Mouse (Mus musculus) heart, postnatal 0 days (tissue): ENCODE results near the gene Kirrel2. TPM values are rescaled to one million over a fixed set of nuclear protein-coding genes. Genes with fewer than 3 reads are reported as not detected.

ENCODE experiments used
- ATAC-seq: fragments of 200-750 bp; cut with Nextera tagmentation; 2 replicates; pipeline ENCODE4 v1.8.0; 2017; ENCODE audit warnings: low read depth, moderate number of reproducible peaks, moderate library complexity; ENCODE audit not compliant: insufficient read depth
- DNase-seq: peaks from one replicate; pipeline ENCODE4 v3.0.0-alpha.2; 2016; ENCODE audit warnings: low spot score
- H3K27ac ChIP-seq: fragments of 300-500 bp; sonication (generic); 2 replicates; pipeline ENCODE4 v1.5.1; 2014; ENCODE audit warnings: low read depth, mild to moderate bottlenecking
- H3K27me3 ChIP-seq: fragments of 300-500 bp; sonication (generic); 2 replicates; pipeline ENCODE4 v1.6.1; 2014; ENCODE audit warnings: low read length, mixed read lengths; ENCODE audit not compliant: control insufficient read depth, insufficient read depth
- H3K36me3 ChIP-seq: fragments of 300-500 bp; sonication (generic); replicated peaks from 2 replicates; pipeline ENCODE4 v1.6.1; 2014; ENCODE audit warnings: low read length, mixed read lengths; ENCODE audit not compliant: control insufficient read depth, insufficient read depth
- H3K4me1 ChIP-seq: fragments of 300-500 bp; sonication (generic); 2 replicates; pipeline ENCODE4 v1.6.1; 2014; ENCODE audit warnings: antibody characterized with exemption; ENCODE audit not compliant: control insufficient read depth, insufficient read depth
- H3K4me2 ChIP-seq: fragments of 300-500 bp; sonication (generic); 2 replicates; pipeline ENCODE4 v1.6.1; 2014; ENCODE audit warnings: low read depth, mild to moderate bottlenecking, low read length, moderate library complexity
- H3K4me3 ChIP-seq: fragments of 300-500 bp; sonication (generic); 2 replicates; pipeline ENCODE4 v1.5.1; 2014; ENCODE audit warnings: low read depth, low read length
- H3K9ac ChIP-seq: fragments of 300-500 bp; sonication (generic); replicated peaks from 2 replicates; pipeline ENCODE4 v1.6.1; 2014; ENCODE audit warnings: low read depth, low read length, mixed read lengths
- H3K9me3 ChIP-seq: fragments of 300-500 bp; sonication (generic); replicated peaks from 2 replicates; pipeline ENCODE4 v1.6.1; 2016; ENCODE audit warnings: low read length; ENCODE audit not compliant: control insufficient read depth
- CTCF ChIP-seq: IDR thresholded peaks from 2 replicates; pipeline ENCODE4 v1.5.1; 2016; ENCODE audit warnings: antibody characterized with exemption, control low read depth, low read depth
- EP300 ChIP-seq: IDR thresholded peaks from 2 replicates; pipeline ENCODE4 v1.6.1; 2016; ENCODE audit warnings: antibody characterized with exemption, low read depth
- WGBS: fragments of 180-500 bp; shearing (Covaris S2); extraction: QIAGEN DNeasy Blood & Tissue Kit; methylation state at CpG from one replicate; pipeline ENCODE4 v1.1.7; 2014; 5-methylcytosine and 5-hydroxymethylcytosine counted together
- polyA plus RNA-seq: library from polyadenylated mRNA; unstranded; fragments of >200 nt; fragmentation: Nextera tagmentation; extraction: Ambion mirVana; gene quantifications from 2 replicates; pipeline ENCODE4 v1.2.1, GENCODE M21; 2015
- total RNA-seq: library from RNA; depleted of rRNA; stranded (reverse); fragments of >200 nt; gene quantifications from 2 replicates; pipeline ENCODE4 v1.2.3, GENCODE M21; 2014; ENCODE audit warnings: low replicate concordance

Kirrel2 gene
- total and polyA plus RNA-seq, 2 experiments from 2014 or later, result 0.15 TPM; not detected in 1

DNA sequence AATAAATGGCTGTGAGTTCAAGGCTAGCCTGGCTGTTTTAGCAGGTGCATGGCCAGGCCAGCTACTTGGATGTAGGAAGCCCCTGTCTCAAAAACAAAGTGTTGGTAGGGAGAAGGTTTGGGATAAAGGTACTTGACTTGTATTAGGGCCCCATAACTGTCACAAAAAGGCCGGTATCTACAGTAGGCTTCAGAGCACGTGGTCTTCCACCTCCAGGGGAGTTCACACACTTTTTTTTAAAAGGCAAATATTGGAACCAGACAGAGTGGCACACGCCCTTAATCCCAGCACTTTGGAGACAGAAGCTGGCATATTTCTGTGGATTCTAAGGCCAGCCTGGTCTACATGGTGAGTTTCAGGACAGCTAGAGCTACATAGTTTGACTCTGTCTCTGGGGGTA lies 36.8 kb downstream of the Kirrel2 start:
- Histone ChIP-seq H3K4me3 (no peak overlapping the region), H3K4me2 (no peak overlapping the region), H3K4me1 (peaks cover 15% of the 10 kb centered on the region; the same call in 1 of the 2 replicates), H3K9me3 (peaks cover 7% of the 10 kb centered on the region; the same call in 1 of the 2 replicates), H3K9ac (no peak overlapping the region), H3K27ac (no peak overlapping the region), H3K27me3 (peaks cover 20% of the 10 kb centered on the region), H3K36me3 (no peaks in the 10 kb centered on the region)
- TF ChIP-seq CTCF, result no peak
- TF ChIP-seq EP300, result no peak
- ATAC-seq (no peak), DNase-seq (no peak)
- WGBS, result 83% methylated on average over 3 of the region's 3 CpGs

DNA sequence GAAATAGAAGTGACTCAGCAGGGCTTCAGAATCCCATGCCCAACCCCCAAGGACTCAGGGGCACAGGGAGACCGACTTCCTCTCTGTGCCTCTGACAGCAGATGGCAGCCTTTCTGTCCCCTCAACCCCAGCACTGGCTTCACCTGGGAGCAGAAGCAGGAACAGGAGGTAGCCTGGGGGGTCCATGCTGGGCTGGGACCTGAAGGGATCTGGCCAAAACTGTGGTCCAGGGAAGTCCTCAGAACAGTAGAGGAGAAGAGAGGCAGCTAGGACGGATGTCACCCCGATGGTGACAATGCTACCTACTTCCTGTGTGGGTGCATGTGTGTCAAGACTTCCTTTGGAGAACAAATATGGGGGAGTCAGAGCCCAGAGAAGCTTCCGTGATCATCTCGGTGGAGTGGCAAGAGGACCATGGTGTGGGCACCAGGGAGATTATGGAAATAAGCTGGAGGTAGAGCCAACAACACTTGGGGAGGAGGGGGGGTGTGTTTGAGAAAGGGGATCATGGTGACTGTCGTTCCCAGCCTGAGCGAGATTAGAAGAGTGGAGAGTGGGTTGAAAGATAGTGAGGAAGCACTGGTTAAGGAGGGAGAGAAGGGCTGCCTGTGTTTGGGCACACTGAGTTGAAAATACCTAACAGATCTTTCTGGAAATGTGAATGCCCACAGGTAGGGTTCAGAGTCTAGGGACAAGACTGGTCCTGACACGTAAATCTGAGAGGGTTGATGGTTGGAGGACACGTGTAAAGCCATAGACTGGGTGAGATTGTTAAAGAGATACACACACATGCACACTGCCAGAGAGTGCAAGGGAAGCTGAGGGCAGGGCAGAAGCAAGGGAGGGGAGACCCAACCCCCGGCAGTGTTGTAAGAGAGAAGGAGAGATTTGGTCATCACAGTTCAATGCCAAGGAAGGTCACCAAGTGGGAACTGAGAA lies 37.7 kb downstream of the Kirrel2 start, which contains the start of gene Hcst:
TSS of gene Hcst (minus strand) at position 294 of the 939 bp plus-strand sequence.
- H3K27me3 ChIP-seq, result peaks cover 20% of the 10 kb centered on the region
- peaks cover 15% of the 10 kb centered on the region; the same call in 1 of the 2 replicates for H3K4me1 ChIP-seq
- TF ChIP-seq EP300 (no peak), CTCF (no peak)
- no peaks in the 10 kb centered on the region for H3K36me3 ChIP-seq
- peaks cover 7% of the 10 kb centered on the region; the same call in 1 of the 2 replicates for H3K9me3 ChIP-seq
- H3K4me2 ChIP-seq, result peak within 1 kb of the TSS; percentile 9; the same call in 1 of the 2 replicates
- ATAC-seq, result no peak
- H3K9ac ChIP-seq, result no peak within 1 kb of the TSS
- no peak for DNase-seq
- no peak within 1 kb of the TSS for H3K4me3 ChIP-seq
- WGBS, result 48% methylated on average over 10 of the region's 10 CpGs
- H3K27ac ChIP-seq, result peak within 1 kb of the TSS; percentile 26; the same call in 1 of the 2 replicates

DNA sequence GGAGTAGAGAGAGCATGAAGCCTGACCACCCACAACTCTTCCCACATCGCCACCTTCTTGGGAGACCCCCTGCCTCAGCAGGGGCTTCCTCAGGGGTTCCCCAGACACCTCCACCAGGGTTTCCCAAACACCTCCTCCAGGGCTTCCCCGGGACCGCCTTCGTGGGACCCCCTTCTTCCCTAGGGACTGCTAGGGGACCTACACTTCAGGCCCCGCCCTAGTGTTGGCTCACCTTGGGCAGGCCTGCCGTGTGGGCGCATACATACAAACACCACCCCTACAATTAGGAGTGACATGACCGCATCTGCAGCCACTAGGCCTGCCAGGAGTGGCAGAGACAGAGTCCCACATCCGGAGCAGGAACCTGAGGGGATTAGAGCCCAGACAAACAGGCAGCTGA lies 39.6 kb downstream of the Kirrel2 start:
- TF ChIP-seq CTCF (no peak), EP300 (no peak)
- Histone ChIP-seq H3K4me3 (no peak overlapping the region), H3K27me3 (peaks cover 14% of the 10 kb centered on the region), H3K4me1 (peaks cover 15% of the 10 kb centered on the region; the same call in 1 of the 2 replicates), H3K9ac (no peak overlapping the region), H3K9me3 (peaks cover 7% of the 10 kb centered on the region; the same call in 1 of the 2 replicates), H3K4me2 (no peak overlapping the region), H3K27ac (no peak overlapping the region), H3K36me3 (no peaks in the 10 kb centered on the region)
- DNase-seq (no peak), ATAC-seq (no peak)
- WGBS, result 66% methylated on average over 9 of the region's 9 CpGs

DNA sequence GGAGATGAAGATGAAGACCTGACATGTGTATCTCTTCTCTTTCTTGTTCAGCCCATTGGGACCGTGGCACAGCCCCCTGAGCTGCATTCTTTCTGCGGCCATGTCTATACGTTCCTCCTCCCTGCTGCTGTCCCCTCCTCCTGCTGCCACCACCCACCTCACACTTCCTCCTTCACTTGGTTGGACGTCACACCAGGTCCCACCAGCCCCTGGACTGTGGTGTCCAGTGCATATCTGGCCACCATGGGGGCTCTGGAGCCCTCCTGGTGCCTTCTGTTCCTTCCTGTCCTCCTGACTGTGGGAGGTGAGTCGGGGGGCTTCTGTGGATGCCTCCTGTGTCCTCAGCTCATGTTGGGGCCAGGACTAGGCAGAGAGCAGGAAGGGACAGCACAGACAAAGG lies 43.9 kb downstream of the Kirrel2 start, which contains the start of gene Tyrobp:
TSS of gene Tyrobp (plus strand) at position 165 of the 400 bp plus-strand sequence.
- WGBS, result 44% methylated on average over 5 of the region's 5 CpGs
- ATAC-seq (no peak), DNase-seq (no peak)
- no peak within 1 kb of the TSS for H3K4me2 ChIP-seq
- no peaks in the 10 kb centered on the region for H3K4me1 ChIP-seq
- H3K27ac ChIP-seq, result no peak within 1 kb of the TSS; the same call in 1 of the 2 replicates
- no peak within 1 kb of the TSS for H3K4me3 ChIP-seq
- H3K9ac ChIP-seq, result no peak within 1 kb of the TSS
- 0 out of 2 replicates have a peak, but pooled peaks cover 3% of the 10 kb centered on the region for H3K9me3 ChIP-seq
- no peak for TF ChIP-seq CTCF
- no peak for TF ChIP-seq EP300
- H3K27me3 ChIP-seq, result no peaks in the 10 kb centered on the region; the same call in 1 of the 2 replicates
- no peaks in the 10 kb centered on the region for H3K36me3 ChIP-seq

DNA sequence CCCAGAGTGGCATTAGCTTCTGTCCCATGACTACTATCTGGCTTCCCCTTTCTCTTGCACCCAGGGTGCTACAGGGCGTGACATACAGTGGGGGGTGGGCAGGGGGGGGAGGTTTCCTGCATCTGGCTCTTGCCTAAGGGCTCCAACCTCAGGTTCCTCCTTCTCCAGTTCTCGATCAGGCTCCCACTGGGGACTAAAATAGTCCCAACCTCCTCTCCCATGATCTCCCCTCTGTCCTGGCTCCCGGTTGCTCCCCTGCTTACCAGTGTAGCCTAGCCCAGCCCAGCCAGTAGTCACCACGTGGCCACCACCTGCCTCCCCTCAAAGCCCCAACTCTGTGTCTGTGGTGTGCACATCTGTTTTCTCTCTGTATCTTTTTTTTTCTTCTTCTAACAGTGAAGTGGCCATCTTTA lies 44.7 kb downstream of the Kirrel2 start:
- Histone ChIP-seq H3K4me3 (no peak overlapping the region), H3K9ac (no peak overlapping the region), H3K9me3 (no peaks in the 10 kb centered on the region), H3K4me1 (no peaks in the 10 kb centered on the region), H3K27me3 (no peaks in the 10 kb centered on the region; the same call in 1 of the 2 replicates), H3K4me2 (no peak overlapping the region), H3K27ac (no peak overlapping the region; the same call in 1 of the 2 replicates), H3K36me3 (no peaks in the 10 kb centered on the region)
- no peak for ATAC-seq
- 34% methylated on average over 4 of the region's 4 CpGs for WGBS
- no peak for DNase-seq
- TF ChIP-seq CTCF, result no peak
- TF ChIP-seq EP300, result no peak
